Mouse (Mus musculus) forebrain, embryonic 15.5 days (tissue): ENCODE results near the gene Muc20. TPM values are rescaled to one million over a fixed set of nuclear protein-coding genes. Genes with fewer than 3 reads are reported as not detected.

ENCODE experiments used
- ATAC-seq: fragments of 200-750 bp; cut with Nextera tagmentation; replicated peaks from 2 replicates; pipeline ENCODE4 v1.8.0; 2017; ENCODE audit warnings: mild to moderate bottlenecking, moderate TSS enrichment, moderate library complexity
- H3K27ac ChIP-seq: fragments of 300-500 bp; sonication (generic); replicated peaks from 2 replicates; pipeline ENCODE4 v1.5.1; 2015; ENCODE audit warnings: mild to moderate bottlenecking, inconsistent platforms
- H3K27me3 ChIP-seq: fragments of 300-500 bp; sonication (generic); 2 replicates; pipeline ENCODE4 v1.6.1; 2015; ENCODE audit warnings: inconsistent platforms
- H3K36me3 ChIP-seq: fragments of 300-500 bp; sonication (generic); 2 replicates; pipeline ENCODE4 v1.6.1; 2015; ENCODE audit warnings: mild to moderate bottlenecking, inconsistent platforms
- H3K4me1 ChIP-seq: fragments of 300-500 bp; sonication (generic); 2 replicates; pipeline ENCODE4 v1.6.1; 2015; ENCODE audit warnings: inconsistent platforms
- H3K4me2 ChIP-seq: fragments of 300-500 bp; sonication (generic); replicated peaks from 2 replicates; pipeline ENCODE4 v1.6.1; 2015; ENCODE audit warnings: mild to moderate bottlenecking, inconsistent platforms
- H3K4me3 ChIP-seq: fragments of 300-500 bp; sonication (generic); 2 replicates; pipeline ENCODE4 v1.5.1; 2015; ENCODE audit warnings: mild to moderate bottlenecking, inconsistent platforms
- H3K9ac ChIP-seq: fragments of 300-500 bp; sonication (generic); replicated peaks from 2 replicates; pipeline ENCODE4 v1.6.1; 2015; ENCODE audit warnings: mild to moderate bottlenecking, inconsistent platforms
- H3K9me3 ChIP-seq: fragments of 300-500 bp; sonication (generic); 2 replicates; pipeline ENCODE4 v1.6.1; 2016; ENCODE audit warnings: inconsistent platforms
- whole genome bisulfite sequencing: fragments of 180-500 bp; shearing (Covaris S2); methylation state at CpG from one replicate; pipeline ENCODE4 v1.1.7; 2015; ENCODE audit warnings: mixed read lengths; 5-methylcytosine and 5-hydroxymethylcytosine counted together
- polyA plus RNA-seq: library from polyadenylated mRNA; unstranded; fragments of >200 nt; fragmentation: Nextera tagmentation; extraction: Ambion mirVana; gene quantifications from 2 replicates; pipeline ENCODE4 v1.2.1, GENCODE M21; 2015

Gene Muc20
- polyA plus RNA-seq, 1 experiment from 2014 or later = not detected

DNA sequence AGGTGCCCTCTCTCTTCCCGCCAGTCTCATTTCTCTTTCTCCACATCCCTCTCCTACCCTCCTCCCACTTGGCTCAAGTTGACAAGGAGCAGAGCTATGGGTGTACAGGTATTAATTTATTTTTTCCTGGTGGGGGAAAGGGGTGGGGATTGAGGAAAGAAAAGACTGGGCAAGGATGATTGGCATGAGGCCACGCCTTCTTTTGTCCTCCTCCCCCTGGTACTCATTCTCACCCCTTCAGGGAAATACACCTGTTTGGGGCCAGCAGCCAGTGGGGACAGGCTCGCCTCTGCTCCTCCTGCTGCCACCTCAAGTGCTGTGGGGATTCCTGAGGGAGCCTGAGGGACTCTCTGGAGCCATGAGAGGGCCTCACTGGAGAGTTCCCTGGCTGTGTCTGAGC, 61.2 kb downstream of the Muc20 start:
- ATAC-seq = no peak
- no peaks in the 10 kb centered on the region for H3K9me3 ChIP-seq
- H3K9ac ChIP-seq = no peak overlapping the region
- H3K4me1 ChIP-seq = no peaks in the 10 kb centered on the region
- WGBS = 52% methylated on average over 3 of the region's 3 CpGs
- no peaks in the 10 kb centered on the region for H3K27me3 ChIP-seq
- H3K27ac ChIP-seq = no peak overlapping the region
- H3K4me3 ChIP-seq = no peak overlapping the region
- no peaks in the 10 kb centered on the region for H3K36me3 ChIP-seq
- H3K4me2 ChIP-seq = no peak overlapping the region

DNA sequence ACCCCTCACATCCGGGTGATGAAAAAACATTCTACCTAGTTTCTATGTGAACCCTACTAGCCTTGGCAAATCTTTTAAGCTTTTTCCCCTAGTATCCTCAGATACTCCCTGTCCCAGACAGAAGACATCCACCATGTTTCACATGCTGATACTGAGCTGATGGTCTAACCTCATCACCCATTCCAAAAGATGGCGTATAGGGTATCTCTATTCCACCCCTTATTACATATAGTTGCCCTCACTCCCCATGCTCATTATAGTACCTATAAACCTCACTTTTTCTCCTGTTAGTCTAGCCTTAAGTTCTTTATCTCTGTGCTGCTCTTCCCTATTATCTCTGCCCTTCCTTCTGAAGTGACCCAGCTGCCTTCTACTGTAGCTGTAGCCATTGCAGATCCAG, 61.6 kb downstream of the Muc20 start, which contains the start of gene Muc4:
Gene Muc4 (plus strand): TSS at position 301 of the 400 bp plus-strand sequence.
- Histone ChIP-seq H3K36me3 (no peaks in the 10 kb centered on the region), H3K9me3 (no peaks in the 10 kb centered on the region), H3K4me3 (no peak within 1 kb of the TSS), H3K4me1 (no peaks in the 10 kb centered on the region), H3K27me3 (no peaks in the 10 kb centered on the region), H3K4me2 (no peak within 1 kb of the TSS), H3K9ac (no peak within 1 kb of the TSS), H3K27ac (no peak within 1 kb of the TSS)
- WGBS = 86% methylated on average over 2 of the region's 2 CpGs
- no peak for ATAC-seq

DNA sequence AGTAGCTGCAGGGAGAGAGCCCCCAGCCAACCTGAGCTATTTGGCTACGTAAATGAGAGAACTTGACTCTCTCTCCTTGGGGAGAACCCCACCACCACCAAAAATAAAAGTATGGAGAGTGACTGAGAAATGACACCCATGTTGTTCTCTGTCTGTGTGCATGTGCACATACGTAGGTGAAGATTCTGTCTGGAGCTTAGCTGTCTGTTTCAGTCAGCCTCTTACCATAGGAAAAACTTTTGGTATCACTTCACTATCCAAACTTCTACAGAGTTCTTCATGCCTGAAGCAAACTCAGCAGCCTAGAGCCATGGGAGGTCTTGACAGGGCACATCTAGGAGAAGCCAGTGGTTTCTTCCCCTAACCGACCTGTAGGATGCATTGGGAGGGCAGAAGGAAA, 64.0 kb downstream of the Muc20 start:
- 87% methylated on average over 3 of the region's 3 CpGs for WGBS
- H3K27ac ChIP-seq = no peak overlapping the region
- H3K4me2 ChIP-seq = no peak overlapping the region
- H3K27me3 ChIP-seq = no peaks in the 10 kb centered on the region
- no peaks in the 10 kb centered on the region for H3K4me1 ChIP-seq
- H3K4me3 ChIP-seq = no peak overlapping the region
- ATAC-seq = no peak
- no peaks in the 10 kb centered on the region for H3K9me3 ChIP-seq
- H3K36me3 ChIP-seq = no peaks in the 10 kb centered on the region
- no peak overlapping the region for H3K9ac ChIP-seq

DNA sequence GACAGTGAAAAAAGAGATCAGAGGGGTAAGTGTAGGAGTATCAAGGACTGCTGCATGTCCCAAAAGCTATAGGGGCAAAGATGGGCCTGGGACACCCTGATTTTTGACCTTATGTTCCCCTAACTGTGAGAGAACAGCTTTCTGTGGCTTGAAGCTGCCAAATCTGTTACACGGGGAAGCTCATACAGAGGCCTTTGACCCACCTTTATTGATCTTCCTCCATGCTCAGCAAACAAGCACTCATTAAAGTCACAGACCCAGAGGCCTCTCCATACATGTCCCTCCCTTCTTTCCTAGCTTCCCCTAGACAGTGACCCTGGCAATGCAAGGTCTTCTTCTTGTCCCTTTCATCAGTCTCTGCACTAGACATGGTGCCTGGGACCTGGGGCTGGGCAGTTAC, 68.5 kb downstream of the Muc20 start:
- ATAC-seq = no peak
- Histone ChIP-seq H3K36me3 (no peaks in the 10 kb centered on the region), H3K9me3 (no peaks in the 10 kb centered on the region), H3K4me2 (no peak overlapping the region), H3K4me1 (no peaks in the 10 kb centered on the region), H3K9ac (no peak overlapping the region), H3K4me3 (no peak overlapping the region), H3K27me3 (no peaks in the 10 kb centered on the region), H3K27ac (no peak overlapping the region)
- 75% methylated on average over 1 of the region's 1 CpGs for WGBS

DNA sequence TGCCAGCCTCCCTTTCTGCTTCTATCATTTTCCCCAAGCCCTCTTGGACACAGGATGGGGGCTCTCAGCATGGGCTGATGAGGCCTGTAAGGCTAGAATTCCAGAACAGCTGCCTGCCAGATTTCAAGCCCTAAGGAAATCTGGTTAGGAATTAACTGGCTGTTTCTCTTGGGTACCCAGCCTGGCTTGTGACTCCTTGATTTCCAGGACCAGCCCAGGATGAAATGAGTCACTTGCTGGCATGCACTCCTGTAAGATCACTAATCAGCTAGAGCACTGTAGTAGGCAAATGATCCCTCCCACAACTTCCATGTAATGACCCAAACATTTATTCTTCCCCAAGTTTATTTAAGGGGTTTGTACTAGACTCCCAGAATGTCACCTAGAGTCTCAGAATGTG, 69.0 kb downstream of the Muc20 start:
- Histone ChIP-seq H3K27ac (no peak overlapping the region), H3K9ac (no peak overlapping the region), H3K27me3 (no peaks in the 10 kb centered on the region), H3K4me3 (no peak overlapping the region), H3K9me3 (no peaks in the 10 kb centered on the region), H3K4me1 (no peaks in the 10 kb centered on the region), H3K36me3 (no peaks in the 10 kb centered on the region), H3K4me2 (no peak overlapping the region)
- no peak for ATAC-seq

Other genes with a start within 250 kb of the Muc20 start
- gene Tfrc, start 188.5 kb downstream of the Muc20 start, polyA plus RNA-seq = 28.3 and 33.1 TPM in 2 replicates
- gene Tnk2, start 153.6 kb downstream of the Muc20 start, polyA plus RNA-seq = 16.0 and 20.4 TPM in 2 replicates
- not detected in 2 replicates for gene Muc4, start 61.5 kb downstream of the Muc20 start, polyA plus RNA-seq
- not detected in 2 replicates for gene Smbd1, start 13.0 kb upstream of the Muc20 start, polyA plus RNA-seq
- 110 and 122 TPM in 2 replicates for gene Fyttd1, start 80.1 kb upstream of the Muc20 start, polyA plus RNA-seq
- gene Rubcn, start 80.3 kb upstream of the Muc20 start, polyA plus RNA-seq = 32.3 and 33.7 TPM in 2 replicates
- 36.5 and 39.4 TPM in 2 replicates for gene Lrch3, start 116.7 kb upstream of the Muc20 start, polyA plus RNA-seq